Mouse (Mus musculus): ENCODE data around the gene Minpp1. TPM values are rescaled to one million over a fixed set of nuclear protein-coding genes. Genes with fewer than 3 reads are reported as not detected.

The Minpp1 gene
- polyA plus RNA-seq, 1 experiment from 2014 or later = 68.9 TPM

- no peaks in the 10 kb centered on the region for H3K27me3 ChIP-seq (ENCODE audit: control insufficient read depth, insufficient read depth, low read length)
- 93% methylated on average over 5 of the region's 5 CpGs for WGBS
- no peak overlapping the region for H3K27ac ChIP-seq (ENCODE audit: low read depth, low read length)
- no peak for ATAC-seq (ENCODE audit: low FRiP score)
- H3K9ac ChIP-seq (ENCODE audit: low read length) = no peak overlapping the region
- H3K36me3 ChIP-seq (ENCODE audit: control insufficient read depth, insufficient read depth, low read length) = no peaks in the 10 kb centered on the region
- no peaks in the 10 kb centered on the region for H3K9me3 ChIP-seq (ENCODE audit: control insufficient read depth, low read length)
- H3K4me2 ChIP-seq = no peak overlapping the region
- no peak overlapping the region for H3K4me3 ChIP-seq (ENCODE audit: low read depth, low read length)
- H3K4me1 ChIP-seq (ENCODE audit: control insufficient read depth, insufficient read depth, low read length) = peaks cover 6% of the 10 kb centered on the region; the same call in 1 of the 2 replicates
- peak; percentile 14 for DNase-seq (ENCODE audit: low spot score, missing footprints)
These were observed 41.6 kb downstream of the Minpp1 start for GRCm38 (mm10) chr19:32527139-32527538.

- no peak overlapping the region for H3K9ac ChIP-seq (ENCODE audit: low read length)
- no peak overlapping the region for H3K4me2 ChIP-seq
- peaks cover 6% of the 10 kb centered on the region; the same call in 1 of the 2 replicates for H3K4me1 ChIP-seq (ENCODE audit: control insufficient read depth, insufficient read depth, low read length)
- 59% methylated on average over 3 of the region's 3 CpGs for WGBS
- H3K4me3 ChIP-seq (ENCODE audit: low read depth, low read length) = no peak overlapping the region
- no peaks in the 10 kb centered on the region for H3K9me3 ChIP-seq (ENCODE audit: control insufficient read depth, low read length)
- no peaks in the 10 kb centered on the region for H3K36me3 ChIP-seq (ENCODE audit: control insufficient read depth, insufficient read depth, low read length)
- H3K27me3 ChIP-seq (ENCODE audit: control insufficient read depth, insufficient read depth, low read length) = no peaks in the 10 kb centered on the region
- ATAC-seq (ENCODE audit: low FRiP score) (no peak), DNase-seq (ENCODE audit: low spot score, missing footprints) (peak; percentile 82)
- H3K27ac ChIP-seq (ENCODE audit: low read depth, low read length) = no peak overlapping the region
These were observed 43.2 kb downstream of the Minpp1 start for GRCm38 (mm10) chr19:32528723-32529122.

- Histone ChIP-seq H3K27me3 (ENCODE audit: control insufficient read depth, insufficient read depth, low read length) (no peaks in the 10 kb centered on the region), H3K4me3 (ENCODE audit: low read depth, low read length) (no peak overlapping the region), H3K27ac (ENCODE audit: low read depth, low read length) (no peak overlapping the region), H3K36me3 (ENCODE audit: control insufficient read depth, insufficient read depth, low read length) (no peaks in the 10 kb centered on the region), H3K4me1 (ENCODE audit: control insufficient read depth, insufficient read depth, low read length) (peaks cover 6% of the 10 kb centered on the region; the same call in 1 of the 2 replicates), H3K4me2 (no peak overlapping the region), H3K9me3 (ENCODE audit: control insufficient read depth, low read length) (no peaks in the 10 kb centered on the region), H3K9ac (ENCODE audit: low read length) (no peak overlapping the region)
- ATAC-seq (ENCODE audit: low FRiP score) = peak; percentile 54
- DNase-seq (ENCODE audit: low spot score, missing footprints) = peak; percentile 88
- WGBS = 52% methylated on average over 11 of the region's 11 CpGs
These were observed 43.8 kb downstream of the Minpp1 start for GRCm38 (mm10) chr19:32529252-32529942.

- no peaks in the 10 kb centered on the region for H3K9me3 ChIP-seq (ENCODE audit: control insufficient read depth, low read length)
- no peaks in the 10 kb centered on the region for H3K36me3 ChIP-seq (ENCODE audit: control insufficient read depth, insufficient read depth, low read length)
- H3K27me3 ChIP-seq (ENCODE audit: control insufficient read depth, insufficient read depth, low read length) = no peaks in the 10 kb centered on the region
- no peak overlapping the region for H3K4me2 ChIP-seq
- no peak overlapping the region for H3K27ac ChIP-seq (ENCODE audit: low read depth, low read length)
- WGBS = 88% methylated on average over 7 of the region's 7 CpGs
- peaks cover 6% of the 10 kb centered on the region; the same call in 1 of the 2 replicates for H3K4me1 ChIP-seq (ENCODE audit: control insufficient read depth, insufficient read depth, low read length)
- no peak overlapping the region for H3K4me3 ChIP-seq (ENCODE audit: low read depth, low read length)
- DNase-seq (ENCODE audit: low spot score, missing footprints) (no peak), ATAC-seq (ENCODE audit: low FRiP score) (no peak)
- H3K9ac ChIP-seq (ENCODE audit: low read length) = no peak overlapping the region
These were observed 44.7 kb downstream of the Minpp1 start for GRCm38 (mm10) chr19:32530296-32530695.

GRCm38 (mm10) chr19:32532331-32532730 is 46.8 kb downstream of the Minpp1 start:
- DNase-seq (ENCODE audit: low spot score, missing footprints) (no peak), ATAC-seq (ENCODE audit: low FRiP score) (no peak)
- Histone ChIP-seq H3K9me3 (ENCODE audit: control insufficient read depth, low read length) (no peaks in the 10 kb centered on the region), H3K4me3 (ENCODE audit: low read depth, low read length) (no peak overlapping the region), H3K27me3 (ENCODE audit: control insufficient read depth, insufficient read depth, low read length) (no peaks in the 10 kb centered on the region), H3K36me3 (ENCODE audit: control insufficient read depth, insufficient read depth, low read length) (no peaks in the 10 kb centered on the region), H3K4me1 (ENCODE audit: control insufficient read depth, insufficient read depth, low read length) (peaks cover 6% of the 10 kb centered on the region; the same call in 1 of the 2 replicates), H3K9ac (ENCODE audit: low read length) (no peak overlapping the region), H3K27ac (ENCODE audit: low read depth, low read length) (no peak overlapping the region), H3K4me2 (no peak overlapping the region)
- 86% methylated on average over 3 of the region's 3 CpGs for WGBS

- 85% methylated on average over 7 of the region's 7 CpGs for WGBS
- no peak overlapping the region for H3K4me3 ChIP-seq (ENCODE audit: low read depth, low read length)
- peaks cover 6% of the 10 kb centered on the region; the same call in 1 of the 2 replicates for H3K4me1 ChIP-seq (ENCODE audit: control insufficient read depth, insufficient read depth, low read length)
- H3K36me3 ChIP-seq (ENCODE audit: control insufficient read depth, insufficient read depth, low read length) = no peaks in the 10 kb centered on the region
- no peak overlapping the region for H3K4me2 ChIP-seq
- H3K27ac ChIP-seq (ENCODE audit: low read depth, low read length) = no peak overlapping the region
- no peak for DNase-seq (ENCODE audit: low spot score, missing footprints)
- H3K9me3 ChIP-seq (ENCODE audit: control insufficient read depth, low read length) = no peaks in the 10 kb centered on the region
- no peak for ATAC-seq (ENCODE audit: low FRiP score)
- no peaks in the 10 kb centered on the region for H3K27me3 ChIP-seq (ENCODE audit: control insufficient read depth, insufficient read depth, low read length)
- no peak overlapping the region for H3K9ac ChIP-seq (ENCODE audit: low read length)
These were observed 47.4 kb downstream of the Minpp1 start for GRCm38 (mm10) chr19:32532737-32533505.

GRCm38 (mm10) chr19:32534887-32535286 is 49.3 kb downstream of the Minpp1 start:
- ATAC-seq (ENCODE audit: low FRiP score) (no peak), DNase-seq (ENCODE audit: low spot score, missing footprints) (no peak)
- Histone ChIP-seq H3K27me3 (ENCODE audit: control insufficient read depth, insufficient read depth, low read length) (no peaks in the 10 kb centered on the region), H3K27ac (ENCODE audit: low read depth, low read length) (no peak overlapping the region), H3K9me3 (ENCODE audit: control insufficient read depth, low read length) (no peaks in the 10 kb centered on the region), H3K36me3 (ENCODE audit: control insufficient read depth, insufficient read depth, low read length) (no peaks in the 10 kb centered on the region), H3K4me2 (no peak overlapping the region), H3K4me1 (ENCODE audit: control insufficient read depth, insufficient read depth, low read length) (no peaks in the 10 kb centered on the region), H3K9ac (ENCODE audit: low read length) (no peak overlapping the region), H3K4me3 (ENCODE audit: low read depth, low read length) (no peak overlapping the region)

- ATAC-seq (ENCODE audit: low FRiP score) (no peak), DNase-seq (ENCODE audit: low spot score, missing footprints) (no peak)
- WGBS = 87% methylated on average over 9 of the region's 9 CpGs
- Histone ChIP-seq H3K9ac (ENCODE audit: low read length) (no peak overlapping the region), H3K4me3 (ENCODE audit: low read depth, low read length) (no peak overlapping the region), H3K4me2 (no peak overlapping the region), H3K4me1 (ENCODE audit: control insufficient read depth, insufficient read depth, low read length) (no peaks in the 10 kb centered on the region), H3K27me3 (ENCODE audit: control insufficient read depth, insufficient read depth, low read length) (no peaks in the 10 kb centered on the region), H3K9me3 (ENCODE audit: control insufficient read depth, low read length) (no peaks in the 10 kb centered on the region), H3K27ac (ENCODE audit: low read depth, low read length) (no peak overlapping the region), H3K36me3 (ENCODE audit: control insufficient read depth, insufficient read depth, low read length) (no peaks in the 10 kb centered on the region)
These were observed 57.4 kb downstream of the Minpp1 start for GRCm38 (mm10) chr19:32542784-32543490.

- Histone ChIP-seq H3K27ac (ENCODE audit: low read depth, low read length) (no peak overlapping the region), H3K9ac (ENCODE audit: low read length) (no peak overlapping the region), H3K9me3 (ENCODE audit: control insufficient read depth, low read length) (no peaks in the 10 kb centered on the region), H3K4me3 (ENCODE audit: low read depth, low read length) (no peak overlapping the region), H3K36me3 (ENCODE audit: control insufficient read depth, insufficient read depth, low read length) (no peaks in the 10 kb centered on the region), H3K27me3 (ENCODE audit: control insufficient read depth, insufficient read depth, low read length) (no peaks in the 10 kb centered on the region), H3K4me2 (no peak overlapping the region), H3K4me1 (ENCODE audit: control insufficient read depth, insufficient read depth, low read length) (no peaks in the 10 kb centered on the region)
- WGBS = 84% methylated on average over 3 of the region's 3 CpGs
- no peak for DNase-seq (ENCODE audit: low spot score, missing footprints)
- ATAC-seq (ENCODE audit: low FRiP score) = no peak
These were observed 61.8 kb downstream of the Minpp1 start for GRCm38 (mm10) chr19:32547396-32547795.

Data from midbrain, embryonic 11.5 days (tissue).